Mouse (Mus musculus): ENCODE measurements at regions not wholly inside any gene's neighbourhood (a gene's known extent, or its start where the extent isn't known, plus 50 kb on each side); places are given as distances from the start of the nearest gene placed in this dataset.
A peak's percentile ranks its signal among the peaks of the same experiment; 100 is the strongest.

- WGBS = 65% methylated on average over 6 of the region's 6 CpGs
- H3K36me3 ChIP-seq = no peaks in the 10 kb centered on the region
- H3K9ac ChIP-seq = no peak overlapping the region
- H3K27me3 ChIP-seq = no peaks in the 10 kb centered on the region
- no peak overlapping the region for H3K4me3 ChIP-seq (replicated peaks)
- no peaks in the 10 kb centered on the region for H3K4me1 ChIP-seq
- no peak overlapping the region for H3K4me2 ChIP-seq (replicated peaks)
- no peaks in the 10 kb centered on the region for H3K9me3 ChIP-seq (replicated peaks)
- ATAC-seq (ENCODE audit: insufficient number of reproducible peaks, low FRiP score, low TSS enrichment, low read depth) = no peak
- no peak overlapping the region for H3K27ac ChIP-seq (replicated peaks)
Measured at GRCm38 (mm10) chr12:52368034-52368433, 135.7 kb upstream of the Arhgap5 start.

GRCm38 (mm10) chr12:52368466-52368865 lies 135.3 kb upstream of the Arhgap5 start:
- H3K9me3 ChIP-seq (replicated peaks) = no peaks in the 10 kb centered on the region
- WGBS = 66% methylated on average over 4 of the region's 4 CpGs
- no peaks in the 10 kb centered on the region for H3K27me3 ChIP-seq

GRCm38 (mm10) chr12:52370153-52370710 lies 133.5 kb upstream of the Arhgap5 start:
- no peak overlapping the region for H3K4me2 ChIP-seq (replicated peaks)
- H3K27ac ChIP-seq (replicated peaks) = no peak overlapping the region
- 59% methylated on average over 12 of the region's 12 CpGs for WGBS

More at GRCm38 (mm10) chr12:52368466-52368865, 135.3 kb upstream of the Arhgap5 start:
- H3K4me3 ChIP-seq (replicated peaks) = no peak overlapping the region
- H3K4me1 ChIP-seq = no peaks in the 10 kb centered on the region
- H3K27ac ChIP-seq (replicated peaks) = no peak overlapping the region
- no peak overlapping the region for H3K4me2 ChIP-seq (replicated peaks)
- no peaks in the 10 kb centered on the region for H3K36me3 ChIP-seq
- no peak for ATAC-seq (ENCODE audit: insufficient number of reproducible peaks, low FRiP score, low TSS enrichment, low read depth)
- H3K9ac ChIP-seq = no peak overlapping the region

GRCm38 (mm10) chr12:52375116-52375515 lies 128.7 kb upstream of the Arhgap5 start:
- Histone ChIP-seq H3K27ac (replicated peaks) (no peak overlapping the region), H3K9ac (no peak overlapping the region), H3K9me3 (replicated peaks) (no peaks in the 10 kb centered on the region), H3K4me2 (replicated peaks) (no peak overlapping the region), H3K36me3 (no peaks in the 10 kb centered on the region), H3K4me1 (peaks cover 5% of the 10 kb centered on the region; the same call in 1 of the 2 replicates), H3K4me3 (replicated peaks) (no peak overlapping the region), H3K27me3 (no peaks in the 10 kb centered on the region)
- WGBS = 38% methylated on average over 4 of the region's 4 CpGs
- no peak for ATAC-seq (ENCODE audit: insufficient number of reproducible peaks, low FRiP score, low TSS enrichment, low read depth)

More at GRCm38 (mm10) chr12:52370153-52370710, 133.5 kb upstream of the Arhgap5 start:
- Histone ChIP-seq H3K9me3 (replicated peaks) (no peaks in the 10 kb centered on the region), H3K36me3 (no peaks in the 10 kb centered on the region), H3K27me3 (no peaks in the 10 kb centered on the region), H3K4me3 (replicated peaks) (no peak overlapping the region), H3K9ac (no peak overlapping the region), H3K4me1 (no peaks in the 10 kb centered on the region)
- no peak for ATAC-seq (ENCODE audit: insufficient number of reproducible peaks, low FRiP score, low TSS enrichment, low read depth)

- WGBS = 79% methylated on average over 10 of the region's 10 CpGs
- Histone ChIP-seq H3K27me3 (no peaks in the 10 kb centered on the region), H3K27ac (replicated peaks) (no peak overlapping the region), H3K9me3 (replicated peaks) (no peaks in the 10 kb centered on the region), H3K4me3 (replicated peaks) (no peak overlapping the region), H3K9ac (no peak overlapping the region), H3K4me2 (replicated peaks) (no peak overlapping the region), H3K4me1 (peaks cover 18% of the 10 kb centered on the region), H3K36me3 (no peaks in the 10 kb centered on the region)
- ATAC-seq (ENCODE audit: insufficient number of reproducible peaks, low FRiP score, low TSS enrichment, low read depth) = no peak
Measured at GRCm38 (mm10) chr12:52376692-52377462, 126.9 kb upstream of the Arhgap5 start.

GRCm38 (mm10) chr12:52377463-52377848 lies 126.3 kb upstream of the Arhgap5 start:
- 90% methylated on average over 2 of the region's 2 CpGs for WGBS
- no peak overlapping the region for H3K27ac ChIP-seq (replicated peaks)
- no peak overlapping the region for H3K4me3 ChIP-seq (replicated peaks)
- H3K9me3 ChIP-seq (replicated peaks) = no peaks in the 10 kb centered on the region
- H3K9ac ChIP-seq = no peak overlapping the region
- no peaks in the 10 kb centered on the region for H3K36me3 ChIP-seq
- ATAC-seq (ENCODE audit: insufficient number of reproducible peaks, low FRiP score, low TSS enrichment, low read depth) = no peak
- H3K4me2 ChIP-seq (replicated peaks) = no peak overlapping the region
- no peaks in the 10 kb centered on the region for H3K27me3 ChIP-seq
- peaks cover 24% of the 10 kb centered on the region for H3K4me1 ChIP-seq

GRCm38 (mm10) chr12:52379245-52379644 lies 124.5 kb upstream of the Arhgap5 start:
- no peak for ATAC-seq (ENCODE audit: insufficient number of reproducible peaks, low FRiP score, low TSS enrichment, low read depth)
- Histone ChIP-seq H3K4me3 (replicated peaks) (no peak overlapping the region), H3K9ac (no peak overlapping the region), H3K4me2 (replicated peaks) (no peak overlapping the region), H3K9me3 (replicated peaks) (no peaks in the 10 kb centered on the region), H3K4me1 (peaks cover 29% of the 10 kb centered on the region), H3K27ac (replicated peaks) (no peak overlapping the region), H3K27me3 (no peaks in the 10 kb centered on the region), H3K36me3 (no peaks in the 10 kb centered on the region)
- WGBS = 89% methylated on average over 4 of the region's 4 CpGs

- Histone ChIP-seq H3K27ac (replicated peaks) (no peak overlapping the region), H3K9me3 (replicated peaks) (no peaks in the 10 kb centered on the region), H3K27me3 (no peaks in the 10 kb centered on the region), H3K4me2 (replicated peaks) (no peak overlapping the region), H3K36me3 (no peaks in the 10 kb centered on the region), H3K9ac (no peak overlapping the region), H3K4me1 (peaks cover 29% of the 10 kb centered on the region), H3K4me3 (replicated peaks) (no peak overlapping the region)
- whole genome bisulfite sequencing = 58% methylated on average over 5 of the region's 5 CpGs
- ATAC-seq (ENCODE audit: insufficient number of reproducible peaks, low FRiP score, low TSS enrichment, low read depth) = peak; percentile 49
Measured at GRCm38 (mm10) chr12:52379960-52380359, 123.8 kb upstream of the Arhgap5 start.

GRCm38 (mm10) chr12:52381161-52381967 lies 122.4 kb upstream of the Arhgap5 start:
- H3K4me1 ChIP-seq = peaks cover 29% of the 10 kb centered on the region

GRCm38 (mm10) chr12:52381968-52382325 lies 121.8 kb upstream of the Arhgap5 start:
- Histone ChIP-seq H3K9me3 (replicated peaks) (no peaks in the 10 kb centered on the region), H3K4me3 (replicated peaks) (no peak overlapping the region), H3K36me3 (no peaks in the 10 kb centered on the region), H3K4me1 (peaks cover 29% of the 10 kb centered on the region), H3K4me2 (replicated peaks) (no peak overlapping the region), H3K9ac (no peak overlapping the region), H3K27ac (replicated peaks) (peak overlapping the region; percentile 66), H3K27me3 (no peaks in the 10 kb centered on the region)
- ATAC-seq (ENCODE audit: insufficient number of reproducible peaks, low FRiP score, low TSS enrichment, low read depth) = no peak
- WGBS = 86% methylated on average over 1 of the region's 1 CpGs

More at GRCm38 (mm10) chr12:52381161-52381967, 122.4 kb upstream of the Arhgap5 start:
- WGBS = 25% methylated on average over 18 of the region's 18 CpGs
- no peak overlapping the region for H3K9ac ChIP-seq
- H3K9me3 ChIP-seq (replicated peaks) = no peaks in the 10 kb centered on the region
- no peaks in the 10 kb centered on the region for H3K36me3 ChIP-seq
- peak overlapping the region; percentile 66 for H3K27ac ChIP-seq (replicated peaks)
- H3K4me3 ChIP-seq (replicated peaks) = no peak overlapping the region
- 0 out of 2 replicates have a peak overlapping the region, but pooled peaks have one; percentile 8 for H3K4me2 ChIP-seq (replicated peaks)
- peak; percentile 27; the same call in 1 of the 2 replicates for ATAC-seq (ENCODE audit: insufficient number of reproducible peaks, low FRiP score, low TSS enrichment, low read depth)
- no peaks in the 10 kb centered on the region for H3K27me3 ChIP-seq

GRCm38 (mm10) chr12:52382832-52383580 lies 120.8 kb upstream of the Arhgap5 start:
- WGBS = 7% methylated on average over 7 of the region's 7 CpGs
- H3K27me3 ChIP-seq = no peaks in the 10 kb centered on the region
- H3K4me2 ChIP-seq (replicated peaks) = no peak overlapping the region
- no peaks in the 10 kb centered on the region for H3K36me3 ChIP-seq
- no peak for ATAC-seq (ENCODE audit: insufficient number of reproducible peaks, low FRiP score, low TSS enrichment, low read depth)
- H3K9ac ChIP-seq = no peak overlapping the region
- H3K27ac ChIP-seq (replicated peaks) = 0 out of 2 replicates have a peak overlapping the region, but pooled peaks have one; percentile 25
- H3K4me1 ChIP-seq = peaks cover 29% of the 10 kb centered on the region
- H3K9me3 ChIP-seq (replicated peaks) = no peaks in the 10 kb centered on the region
- no peak overlapping the region for H3K4me3 ChIP-seq (replicated peaks)

Measured in embryonic facial prominence, embryonic 15.5 days (tissue).